In genomic region chr6:53390413-53390812, GRCm38 (mm10) we compare ENCODE assay signal across 8 mouse cellular contexts.
DNase-seq lines count a peak whose midpoint lies in the region; ATAC-seq and TF ChIP-seq lines count a peak whose summit lies in the region.

No protein-coding gene starts in this region.

- no peaks in the 10 kb centered on the region for H3K79me2 ChIP-seq in liver, adult 2 months (ENCODE audit: control insufficient read depth, insufficient read depth, low read length)

- no peak for ATAC-seq in liver, embryonic 11.5 days (replicated peaks; ENCODE audit: low FRiP score)
- no peak for ATAC-seq in heart, embryonic 11.5 days (replicated peaks; ENCODE audit: insufficient number of reproducible peaks, low FRiP score, low TSS enrichment)
- no peak for ATAC-seq in midbrain, embryonic 15.5 days (replicated peaks)

- no peak overlapping the region for H3K4me3 ChIP-seq in liver, adult 2 months (ENCODE audit: insufficient read depth, low read depth, low read length)
- H3K4me3 ChIP-seq in liver, embryonic 11.5 days (ENCODE audit: low read depth, low read length), result no peak overlapping the region
- H3K4me3 ChIP-seq in heart, embryonic 11.5 days (ENCODE audit: low read depth, low read length), result no peak overlapping the region
- no peak overlapping the region for H3K4me3 ChIP-seq in midbrain, embryonic 15.5 days

- H3K27ac ChIP-seq in liver, adult 2 months (replicated peaks; ENCODE audit: insufficient read depth, low read depth, low read length), result no peak overlapping the region
- no peak overlapping the region for H3K27ac ChIP-seq in liver, embryonic 11.5 days (ENCODE audit: low read depth, low read length)
- H3K27ac ChIP-seq in heart, embryonic 11.5 days (ENCODE audit: low read depth, low read length), result no peak overlapping the region
- H3K27ac ChIP-seq in midbrain, embryonic 15.5 days, result no peak overlapping the region

- H3K4me1 ChIP-seq in liver, adult 2 months (ENCODE audit: control insufficient read depth, insufficient read depth, low read length), result no peaks in the 10 kb centered on the region
- H3K4me1 ChIP-seq in liver, embryonic 11.5 days (replicated peaks; ENCODE audit: control insufficient read depth, insufficient read depth, low read length), result no peaks in the 10 kb centered on the region
- H3K4me1 ChIP-seq in heart, embryonic 11.5 days (ENCODE audit: control insufficient read depth, insufficient read depth, low read length), result peaks cover 9% of the 10 kb centered on the region; the same call in 1 of the 2 replicates
- peaks cover 17% of the 10 kb centered on the region for H3K4me1 ChIP-seq in midbrain, embryonic 15.5 days

- H3K27me3 ChIP-seq in liver, adult 2 months (ENCODE audit: control insufficient read depth, insufficient read depth, low read length), result no peaks in the 10 kb centered on the region
- no peaks in the 10 kb centered on the region for H3K27me3 ChIP-seq in liver, embryonic 11.5 days (replicated peaks; ENCODE audit: control insufficient read depth, insufficient read depth, low read length)
- no peaks in the 10 kb centered on the region for H3K27me3 ChIP-seq in heart, embryonic 11.5 days (ENCODE audit: control insufficient read depth, insufficient read depth, low read length)
- no peaks in the 10 kb centered on the region for H3K27me3 ChIP-seq in midbrain, embryonic 15.5 days (replicated peaks)

- TF ChIP-seq POLR2A in liver, adult 2 months (IDR thresholded peaks at IDR 0.05; ENCODE audit: extremely low read depth, insufficient read depth, low read length), result no peak
- no peak for TF ChIP-seq POLR2A in brain, embryonic 14.5 days (IDR thresholded peaks at IDR 0.05; ENCODE audit: borderline replicate concordance, extremely low read depth, insufficient read depth, insufficient read length, poor library complexity, severe bottlenecking)

- H3K36me3 ChIP-seq in liver, adult 2 months (ENCODE audit: control insufficient read depth, insufficient read depth, low read length), result no peaks in the 10 kb centered on the region
- H3K36me3 ChIP-seq in liver, embryonic 11.5 days (ENCODE audit: control insufficient read depth, insufficient read depth, low read length), result no peaks in the 10 kb centered on the region
- no peaks in the 10 kb centered on the region for H3K36me3 ChIP-seq in heart, embryonic 11.5 days (ENCODE audit: control insufficient read depth, insufficient read depth, low read length)
- no peaks in the 10 kb centered on the region for H3K36me3 ChIP-seq in midbrain, embryonic 15.5 days (replicated peaks)

- WGBS in liver, adult 2 months, result 38% methylated on average over 6 of the region's 6 CpGs
- WGBS in liver, embryonic 11.5 days, result 35% methylated on average over 6 of the region's 6 CpGs
- WGBS in heart, embryonic 11.5 days (ENCODE audit: insufficient replicate concordance), result 22% methylated on average over 6 of the region's 6 CpGs
- WGBS in midbrain, embryonic 15.5 days, result 36% methylated on average over 6 of the region's 6 CpGs

- peak; percentile 23 for DNase-seq in liver, adult 2 months (ENCODE audit: extremely low read depth, low read depth, low spot score)
- DNase-seq in liver, embryonic 11.5 days (ENCODE audit: low spot score), result no peak
- DNase-seq in brain, embryonic 14.5 days (ENCODE audit: low read depth), result peak; percentile 47
- DNase-seq in kidney, postnatal 4 days, result peak; percentile 58 to 68
- peak; percentile 50 to 55 for DNase-seq in right cerebral cortex, adult 2 months (ENCODE audit: low spot score in 2 of 2)
- no peak for DNase-seq in spleen, postnatal 10 days (ENCODE audit: low spot score in 2 of 2)

- no peak overlapping the region for H3K4me2 ChIP-seq in liver, embryonic 11.5 days
- H3K4me2 ChIP-seq in heart, embryonic 11.5 days, result peak overlapping the region; percentile 21; the same call in 1 of the 2 replicates
- H3K4me2 ChIP-seq in midbrain, embryonic 15.5 days, result no peak overlapping the region

- no peaks in the 10 kb centered on the region for H3K9me3 ChIP-seq in liver, embryonic 11.5 days (ENCODE audit: control insufficient read depth, low read length)
- H3K9me3 ChIP-seq in heart, embryonic 11.5 days (replicated peaks; ENCODE audit: control insufficient read depth, low read length), result no peaks in the 10 kb centered on the region
- H3K9me3 ChIP-seq in midbrain, embryonic 15.5 days, result no peaks in the 10 kb centered on the region

- no peak overlapping the region for H3K9ac ChIP-seq in liver, adult 2 months (ENCODE audit: low read depth, low read length)
- H3K9ac ChIP-seq in liver, embryonic 11.5 days (ENCODE audit: low read depth, low read length), result no peak overlapping the region
- no peak overlapping the region for H3K9ac ChIP-seq in heart, embryonic 11.5 days (ENCODE audit: low read depth, low read length)
- H3K9ac ChIP-seq in midbrain, embryonic 15.5 days, result no peak overlapping the region

- TF ChIP-seq CTCF in liver, adult 2 months (IDR thresholded peaks at IDR 0.05; ENCODE audit: low read depth, low read length), result no peak
- TF ChIP-seq CTCF in brain, embryonic 14.5 days (IDR thresholded peaks at IDR 0.05; ENCODE audit: borderline replicate concordance, extremely low read depth, insufficient read depth, insufficient read length), result no peak

Comparison
In these comparisons a context has a peak if more than half of its experiments do, and no peak if none do; other contexts are left out.
1. DNase-seq: peak in liver, adult 2 months (single experiment), brain, embryonic 14.5 days (single experiment), kidney, postnatal 4 days (2 of 2) and right cerebral cortex, adult 2 months (2 of 2); none in liver, embryonic 11.5 days (single experiment) and spleen, postnatal 10 days (0 of 2).